Mouse (Mus musculus) embryonic fibroblast, embryonic 13.5 days (primary cell): ENCODE measurements around the gene P2ry12. TPM values are rescaled to one million over a fixed set of nuclear protein-coding genes. Genes with fewer than 3 reads are reported as not detected.

Source experiments
- H3K27ac ChIP-seq: 2 replicates; pipeline ENCODE4 v1.5.1; 2012; ENCODE audit warnings: low read length, control low read depth, inconsistent platforms; ENCODE audit not compliant: insufficient read depth
- H3K4me1 ChIP-seq: 2 replicates; pipeline ENCODE4 v1.6.1; 2011; ENCODE audit warnings: low read length; ENCODE audit not compliant: control insufficient read depth, insufficient read depth
- H3K4me3 ChIP-seq: 2 replicates; pipeline ENCODE4 v1.5.1; 2011; ENCODE audit warnings: mild to moderate bottlenecking, control low read depth, low read length; ENCODE audit not compliant: insufficient read depth
- CTCF ChIP-seq: IDR thresholded peaks from 2 replicates; pipeline ENCODE4 v1.5.1; 2011; ENCODE audit warnings: mild to moderate bottlenecking, control low read depth, low read length, moderate library complexity, borderline replicate concordance; ENCODE audit not compliant: insufficient read depth
- POLR2A ChIP-seq: IDR thresholded peaks from 2 replicates; pipeline ENCODE4 v1.6.1; 2011; ENCODE audit warnings: low read depth, mild to moderate bottlenecking, control low read depth, low read length, moderate library complexity
- polyA plus RNA-seq: library from polyadenylated mRNA; stranded (reverse); fragments of >200 nt; gene quantifications from 2 replicates; pipeline ENCODE4 v1.2.4, GENCODE M21; 2011; ENCODE audit warnings: low read depth; ENCODE audit not compliant: missing spikeins, insufficient read length

P2ry12 gene
- polyA plus RNA-seq, 1 experiment, result not detected

DNA sequence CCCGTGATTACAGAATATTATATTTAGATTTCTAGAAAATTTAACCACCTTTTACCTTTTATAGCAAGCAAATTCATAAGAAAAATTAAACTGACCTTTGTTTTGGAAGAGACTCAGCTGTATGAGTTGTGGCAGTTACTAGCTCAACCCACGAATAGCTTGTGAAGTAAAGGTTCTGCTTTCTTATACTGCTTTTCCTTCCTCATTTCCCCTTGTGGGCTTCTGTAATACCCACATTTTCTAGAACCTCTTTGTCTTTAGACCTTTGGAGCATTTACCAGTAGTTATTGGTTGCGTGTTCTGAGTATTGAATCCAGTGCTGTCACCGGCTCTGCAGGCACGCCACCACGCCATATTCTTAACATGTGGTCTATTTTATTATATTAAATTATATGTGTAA, 51.9 kb downstream of the P2ry12 start, which contains the start of gene P2ry13:
P2ry13 (minus strand) TSS at position 156 of the 400 bp plus-strand sequence.
- no peak within 1 kb of the TSS for H3K27ac ChIP-seq
- peaks cover 3% of the 10 kb centered on the region for H3K4me1 ChIP-seq
- no peak for TF ChIP-seq POLR2A
- TF ChIP-seq CTCF, result no peak
- no peak within 1 kb of the TSS for H3K4me3 ChIP-seq

DNA sequence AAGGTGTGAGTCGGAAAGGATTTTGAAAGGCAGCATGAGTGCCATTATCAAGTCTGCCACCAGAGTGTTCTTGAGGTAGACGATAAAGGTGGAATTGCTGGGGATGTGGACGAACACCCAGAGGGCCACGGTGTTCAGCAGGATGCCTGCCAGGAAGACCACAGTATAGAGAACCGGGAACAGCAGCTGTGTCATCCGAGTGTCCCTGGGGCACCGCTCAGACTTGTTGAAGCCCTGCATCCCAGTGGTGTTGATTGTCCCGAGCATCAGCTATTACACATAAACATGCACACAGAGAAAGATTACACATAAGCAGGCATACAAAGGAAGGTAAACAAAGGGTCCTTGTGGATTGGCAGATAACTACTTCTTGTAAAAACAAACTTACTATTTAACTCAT, 52.6 kb downstream of the P2ry12 start:
- Histone ChIP-seq H3K4me1 (peaks cover 3% of the 10 kb centered on the region), H3K4me3 (no peak overlapping the region), H3K27ac (no peak overlapping the region)
- no peak for TF ChIP-seq POLR2A
- TF ChIP-seq CTCF, result no peak

DNA sequence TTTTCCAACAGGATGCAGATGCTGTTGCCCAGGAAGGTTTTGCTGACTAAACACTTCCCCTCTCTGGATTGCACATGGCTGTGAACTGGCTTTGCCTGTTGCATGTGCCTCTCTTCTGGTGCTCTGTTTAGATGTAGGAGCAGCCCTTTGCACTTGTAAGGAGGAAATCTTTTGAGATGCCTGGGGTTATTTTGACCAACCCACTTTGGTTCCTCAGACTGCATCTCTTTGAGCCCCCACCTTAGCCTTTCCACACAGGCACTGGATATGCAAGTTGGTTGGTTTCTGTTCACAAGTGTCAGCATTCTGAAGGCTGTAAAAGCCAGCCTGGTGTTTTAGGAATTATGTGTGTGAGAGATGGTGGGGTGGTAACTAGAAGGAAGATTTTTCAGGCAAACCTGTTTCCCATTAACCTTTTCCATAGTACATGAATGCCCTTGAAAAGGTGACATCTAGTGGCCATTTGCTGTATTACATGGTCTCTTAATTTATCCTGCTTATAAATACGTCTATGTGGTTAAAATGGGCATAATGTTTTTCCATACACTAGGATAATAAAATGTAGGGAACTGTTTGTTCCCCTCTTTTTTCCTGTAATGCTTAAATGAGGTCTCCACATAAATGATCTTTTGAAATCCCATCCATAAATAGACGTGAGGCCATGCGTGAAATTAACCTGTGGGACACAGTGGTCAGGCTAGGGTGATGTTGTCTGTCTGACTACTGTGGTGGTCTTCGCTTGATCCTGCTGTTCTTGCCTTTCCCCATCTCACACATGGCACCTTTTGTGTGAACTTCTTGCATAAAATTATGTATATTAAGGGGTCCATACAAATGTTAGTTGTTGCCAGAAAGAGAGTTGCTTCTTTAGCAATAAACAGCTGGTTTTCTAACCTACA, 53.8 kb downstream of the P2ry12 start:
- H3K27ac ChIP-seq, result no peak overlapping the region
- no peak for TF ChIP-seq CTCF
- TF ChIP-seq POLR2A, result no peak

DNA sequence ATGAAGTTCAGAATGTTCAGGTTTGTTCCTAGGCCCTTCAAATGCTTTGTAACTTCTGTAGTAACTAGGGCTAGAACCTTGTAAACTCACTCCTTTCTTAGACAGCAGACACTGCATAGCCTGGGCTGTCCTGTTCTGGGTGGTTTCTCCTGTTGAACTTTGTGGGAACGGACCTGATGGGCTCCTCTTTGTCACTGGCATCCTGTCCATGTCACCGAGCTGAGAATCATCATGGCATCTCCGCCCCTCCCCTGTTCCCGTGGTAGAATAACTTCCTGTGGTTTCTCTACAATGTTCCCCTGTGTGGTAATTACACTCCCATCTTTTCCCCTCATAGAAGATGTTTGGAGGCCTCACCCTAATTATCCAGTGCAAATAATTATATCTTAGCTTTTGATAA, 56.7 kb downstream of the P2ry12 start:
- H3K27ac ChIP-seq, result no peak overlapping the region
- no peak overlapping the region for H3K4me3 ChIP-seq
- TF ChIP-seq POLR2A (no peak), CTCF (no peak)
- H3K4me1 ChIP-seq, result peaks cover 3% of the 10 kb centered on the region

More for the DNA sequence above, 53.8 kb downstream of the P2ry12 start:
- H3K4me3 ChIP-seq, result no peak overlapping the region
- H3K4me1 ChIP-seq, result peaks cover 3% of the 10 kb centered on the region

DNA sequence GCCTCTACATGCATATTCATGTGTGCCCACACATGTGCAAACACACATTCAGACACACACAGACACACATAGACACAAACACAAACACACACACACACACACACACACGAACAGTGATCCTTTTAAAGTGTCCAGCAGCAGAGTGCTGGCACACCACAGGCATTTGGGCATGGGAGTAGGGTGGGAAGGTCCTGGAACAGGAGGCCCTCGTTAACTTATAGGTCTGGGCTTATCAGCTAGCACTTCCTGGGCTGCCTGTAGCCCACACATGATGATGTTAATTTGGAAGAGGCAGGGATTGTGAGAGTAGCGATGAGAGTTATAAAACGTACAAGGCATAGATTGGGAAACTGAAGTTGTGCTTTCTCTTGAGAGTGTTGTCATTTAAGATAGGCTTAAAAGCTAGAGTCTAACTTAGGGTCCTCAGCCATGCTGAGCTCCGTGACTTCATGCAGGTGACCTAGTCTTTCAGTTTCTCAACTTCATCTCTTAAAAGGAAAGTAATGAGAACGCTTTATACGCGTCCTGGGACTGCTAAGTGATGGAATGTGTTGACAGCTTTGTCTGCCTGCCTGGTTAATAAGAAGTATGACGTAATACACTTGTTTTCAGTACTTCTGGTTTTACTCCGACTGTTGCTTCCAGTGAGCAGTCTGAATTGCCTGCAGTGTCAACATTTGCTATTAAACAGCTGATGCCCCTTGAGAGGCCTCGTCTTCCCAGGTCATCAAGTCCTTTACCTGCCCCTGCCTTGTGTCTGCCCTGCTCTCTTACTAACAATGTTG, 57.8 kb downstream of the P2ry12 start:
- TF ChIP-seq CTCF (no peak), POLR2A (no peak)
- H3K4me1 ChIP-seq, result peaks cover 3% of the 10 kb centered on the region
- H3K4me3 ChIP-seq, result no peak overlapping the region

DNA sequence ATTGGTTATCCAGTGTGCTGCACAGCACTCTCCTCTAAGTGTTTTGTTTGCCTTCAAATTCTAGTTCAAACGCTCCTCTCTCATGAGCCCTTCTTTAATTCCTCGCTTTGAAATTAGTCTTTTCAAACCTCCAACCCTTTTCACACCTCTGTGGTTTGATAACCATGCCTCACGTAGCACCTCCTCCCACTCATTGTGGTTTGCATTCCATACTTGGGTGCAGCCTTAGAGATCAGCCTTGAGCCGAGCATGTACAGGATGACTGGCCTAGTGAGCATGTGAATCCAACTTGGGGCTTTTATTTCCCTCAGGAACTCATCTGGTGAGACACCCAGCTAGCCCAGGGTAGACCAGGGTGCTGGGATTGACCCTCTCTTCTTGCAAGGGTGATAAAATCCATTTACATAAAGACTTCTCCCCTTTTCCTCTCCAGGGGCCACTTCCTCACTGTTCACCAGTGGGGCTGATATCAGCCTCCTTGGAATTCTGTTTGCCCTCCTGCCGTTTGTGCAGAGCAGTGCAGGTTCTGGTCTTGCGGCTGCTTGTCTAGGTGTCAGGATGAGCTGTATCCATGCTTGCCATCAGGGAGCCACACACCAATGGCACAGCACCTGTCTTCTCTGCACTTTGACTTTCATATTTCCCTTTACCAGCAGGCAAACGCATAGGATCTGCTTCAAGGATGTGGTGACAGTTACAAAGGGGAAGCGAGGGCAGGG, 58.7 kb downstream of the P2ry12 start:
- H3K4me1 ChIP-seq, result peaks cover 3% of the 10 kb centered on the region
- no peak overlapping the region for H3K4me3 ChIP-seq
- TF ChIP-seq CTCF (no peak), POLR2A (no peak)
- no peak overlapping the region for H3K27ac ChIP-seq

More for the DNA sequence above, 57.8 kb downstream of the P2ry12 start:
- no peak overlapping the region for H3K27ac ChIP-seq

DNA sequence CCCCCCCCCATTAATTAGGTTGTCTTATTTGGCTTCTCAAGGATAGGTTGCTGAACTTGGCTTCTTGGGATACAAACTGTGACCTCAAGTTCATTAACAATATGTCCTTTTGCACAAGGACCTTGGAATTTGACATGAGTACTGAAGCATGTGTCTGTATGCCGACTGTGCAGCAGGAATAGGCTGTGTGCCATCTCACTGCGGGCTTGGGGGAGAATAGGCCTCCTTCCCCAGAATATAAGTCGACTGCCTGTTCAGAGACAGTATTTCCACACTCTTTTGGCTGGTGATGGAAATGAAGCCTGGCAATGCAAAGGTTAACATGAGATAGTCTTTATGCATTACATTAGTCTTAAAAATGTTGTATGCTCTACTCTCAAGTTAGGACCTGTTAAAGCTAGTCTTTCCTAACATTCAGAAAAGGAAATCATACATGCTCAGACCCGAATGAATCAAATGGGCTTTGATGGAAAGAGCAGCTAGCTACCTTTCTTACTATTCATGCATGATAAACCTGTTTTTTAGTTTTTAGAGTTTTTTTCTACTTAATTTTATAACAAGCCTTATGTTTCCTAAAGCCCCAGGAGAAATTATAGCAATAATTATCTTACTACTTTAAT, 65.2 kb downstream of the P2ry12 start:
- no peak for TF ChIP-seq POLR2A
- TF ChIP-seq CTCF, result no peak
- H3K27ac ChIP-seq, result no peak overlapping the region
- no peaks in the 10 kb centered on the region for H3K4me1 ChIP-seq
- no peak overlapping the region for H3K4me3 ChIP-seq

DNA sequence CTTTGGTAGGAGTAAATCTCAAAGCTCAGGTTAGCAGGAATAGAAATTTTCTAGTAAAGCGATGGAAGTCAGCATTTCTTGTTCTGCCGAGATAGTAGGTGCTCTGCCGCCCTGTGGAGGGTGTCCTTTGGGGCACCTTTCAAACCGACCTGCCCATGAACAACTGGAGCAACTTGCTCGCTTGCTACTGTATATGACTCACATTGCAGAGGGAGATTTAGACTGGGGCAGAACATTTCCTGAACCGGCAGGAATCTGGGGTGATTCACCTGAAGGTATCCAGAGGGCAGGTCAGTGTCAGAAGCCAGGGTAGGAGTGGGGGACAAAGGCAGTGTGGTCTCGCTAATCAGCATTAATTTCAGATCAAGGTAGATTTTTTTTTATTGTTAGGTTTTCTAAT, 67.7 kb downstream of the P2ry12 start, which contains the start of gene Gpr87:
Gpr87 (minus strand) TSS at position 167 of the 400 bp plus-strand sequence.
- Histone ChIP-seq H3K27ac (no peak within 1 kb of the TSS), H3K4me3 (no peak within 1 kb of the TSS), H3K4me1 (no peaks in the 10 kb centered on the region)
- no peak for TF ChIP-seq POLR2A
- TF ChIP-seq CTCF, result no peak

DNA sequence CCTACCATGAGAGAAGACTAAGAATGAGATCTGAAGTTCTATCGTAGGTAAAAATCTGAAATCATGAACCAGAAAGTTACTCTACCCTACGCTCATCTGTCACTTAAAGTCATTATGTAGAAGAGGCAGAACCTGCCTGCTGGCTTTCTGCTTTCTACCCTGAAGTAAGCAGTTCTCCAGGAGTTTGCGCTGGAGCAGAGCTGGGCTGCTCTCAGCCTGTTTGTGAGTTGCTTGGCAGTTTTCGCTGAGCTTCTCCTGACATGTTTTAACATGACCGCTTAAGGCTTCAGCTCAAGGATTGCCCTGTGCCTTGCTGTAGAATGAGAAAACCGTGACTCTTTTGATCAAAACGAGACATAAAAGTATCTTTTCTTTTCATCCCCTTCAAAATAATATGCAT, 68.6 kb downstream of the P2ry12 start:
- H3K27ac ChIP-seq, result no peak overlapping the region
- TF ChIP-seq CTCF (no peak), POLR2A (no peak)
- no peak overlapping the region for H3K4me3 ChIP-seq
- H3K4me1 ChIP-seq, result no peaks in the 10 kb centered on the region
